Mouse (Mus musculus): ENCODE data around the gene Cyp2ab1. TPM values are rescaled to one million over a fixed set of nuclear protein-coding genes. Genes with fewer than 3 reads are reported as not detected.

The Cyp2ab1 gene
- polyA plus RNA-seq, 1 experiment from 2014 or later: not detected

DNA sequence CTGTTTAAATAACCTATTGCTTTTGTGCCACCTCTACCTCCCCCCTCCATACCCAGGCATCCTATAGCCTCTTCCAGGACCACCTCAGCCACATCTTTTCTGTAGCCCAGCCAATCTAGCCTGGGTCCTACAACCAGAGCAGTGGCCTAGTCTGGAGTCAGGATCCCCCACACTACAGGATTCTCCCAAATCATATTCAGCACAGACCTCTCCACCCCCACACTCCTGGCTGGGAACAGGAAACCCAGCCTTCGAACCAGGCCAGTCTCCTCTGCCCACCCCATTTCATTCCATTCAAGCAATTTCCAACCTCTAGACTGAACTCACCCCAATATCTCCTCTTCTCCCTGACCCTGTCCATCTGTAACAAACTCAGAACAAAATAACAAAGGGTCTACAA, 20.3 kb upstream of the Cyp2ab1 start:
- ATAC-seq (replicated peaks; ENCODE audit: low FRiP score, low TSS enrichment, low read depth) (no peak), DNase-seq (ENCODE audit: low spot score) (no peak)
- 84% methylated on average over 1 of the region's 1 CpGs for WGBS
- Histone ChIP-seq H3K4me1 (replicated peaks; ENCODE audit: control insufficient read depth, insufficient read depth, low read length) (no peaks in the 10 kb centered on the region), H3K9me3 (ENCODE audit: control insufficient read depth, low read length) (no peaks in the 10 kb centered on the region), H3K36me3 (ENCODE audit: control insufficient read depth, insufficient read depth, low read length) (peaks cover 38% of the 10 kb centered on the region; the same call in 1 of the 2 replicates), H3K9ac (ENCODE audit: low read length) (no peak overlapping the region), H3K27ac (ENCODE audit: low read depth) (no peak overlapping the region), H3K4me3 (ENCODE audit: low read depth, low read length) (no peak overlapping the region), H3K27me3 (replicated peaks; ENCODE audit: control insufficient read depth, insufficient read depth, low read length) (no peaks in the 10 kb centered on the region), H3K4me2 (ENCODE audit: low read length) (no peak overlapping the region)

DNA sequence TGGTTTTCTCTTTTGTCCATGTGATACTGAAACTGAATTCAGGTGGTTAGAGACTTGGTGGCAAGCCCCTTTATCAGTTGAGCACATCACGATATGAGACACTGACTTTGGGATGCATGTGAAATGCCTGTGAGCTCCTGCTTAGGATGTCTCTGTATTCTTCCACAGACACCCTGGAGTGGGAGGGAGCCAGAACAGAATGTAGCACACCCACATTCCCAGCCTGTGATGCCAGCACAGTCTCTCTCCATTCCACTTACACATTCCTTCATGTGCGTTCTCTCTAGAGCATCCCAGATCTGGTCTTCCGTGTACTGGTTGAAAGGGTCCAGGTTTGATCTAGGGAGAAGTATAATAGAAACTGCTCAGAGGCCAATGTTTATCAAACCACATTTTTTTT, 13.4 kb upstream of the Cyp2ab1 start:
- no peak for ATAC-seq (replicated peaks; ENCODE audit: low FRiP score, low TSS enrichment, low read depth)
- no peaks in the 10 kb centered on the region for H3K4me1 ChIP-seq (replicated peaks; ENCODE audit: control insufficient read depth, insufficient read depth, low read length)
- WGBS: 98% methylated on average over 3 of the region's 3 CpGs

DNA sequence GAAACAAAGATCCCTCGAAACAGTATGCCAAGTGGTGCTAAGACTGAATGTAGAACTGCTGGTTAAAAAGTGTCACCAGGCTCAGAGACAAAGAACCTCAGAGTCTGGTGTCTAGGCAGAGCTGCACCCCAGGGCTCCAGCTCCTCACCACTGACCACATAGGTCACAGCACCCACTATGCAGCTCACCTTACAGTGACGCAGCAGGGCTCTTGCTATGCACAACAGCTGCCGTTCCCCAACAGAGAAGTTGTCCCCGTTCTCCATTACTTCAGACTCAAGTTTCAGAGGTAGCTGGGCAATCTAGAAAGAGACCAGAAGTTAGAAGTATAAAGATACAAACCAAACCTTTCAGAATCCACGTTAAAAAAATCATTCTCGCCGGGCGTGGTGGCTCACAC, 9.7 kb upstream of the Cyp2ab1 start:
- H3K4me3 ChIP-seq (ENCODE audit: low read depth, low read length): no peak overlapping the region
- ATAC-seq (replicated peaks; ENCODE audit: low FRiP score, low TSS enrichment, low read depth): no peak
- H3K9me3 ChIP-seq (ENCODE audit: control insufficient read depth, low read length): no peaks in the 10 kb centered on the region
- no peak overlapping the region for H3K9ac ChIP-seq (ENCODE audit: low read length)
- peaks cover 34% of the 10 kb centered on the region for H3K36me3 ChIP-seq (ENCODE audit: control insufficient read depth, insufficient read depth, low read length)
- no peaks in the 10 kb centered on the region for H3K4me1 ChIP-seq (replicated peaks; ENCODE audit: control insufficient read depth, insufficient read depth, low read length)
- H3K27ac ChIP-seq (ENCODE audit: low read depth): no peak overlapping the region
- no peaks in the 10 kb centered on the region for H3K27me3 ChIP-seq (replicated peaks; ENCODE audit: control insufficient read depth, insufficient read depth, low read length)
- whole genome bisulfite sequencing: 95% methylated on average over 8 of the region's 8 CpGs
- DNase-seq (ENCODE audit: low spot score): no peak
- no peak overlapping the region for H3K4me2 ChIP-seq (ENCODE audit: low read length)

More for the DNA sequence above, 13.4 kb upstream of the Cyp2ab1 start:
- H3K27ac ChIP-seq (ENCODE audit: low read depth): no peak overlapping the region
- H3K4me3 ChIP-seq (ENCODE audit: low read depth, low read length): no peak overlapping the region
- H3K4me2 ChIP-seq (ENCODE audit: low read length): no peak overlapping the region
- no peak for DNase-seq (ENCODE audit: low spot score)
- peaks cover 49% of the 10 kb centered on the region for H3K36me3 ChIP-seq (ENCODE audit: control insufficient read depth, insufficient read depth, low read length)
- no peaks in the 10 kb centered on the region for H3K9me3 ChIP-seq (ENCODE audit: control insufficient read depth, low read length)
- no peaks in the 10 kb centered on the region for H3K27me3 ChIP-seq (replicated peaks; ENCODE audit: control insufficient read depth, insufficient read depth, low read length)
- no peak overlapping the region for H3K9ac ChIP-seq (ENCODE audit: low read length)

DNA sequence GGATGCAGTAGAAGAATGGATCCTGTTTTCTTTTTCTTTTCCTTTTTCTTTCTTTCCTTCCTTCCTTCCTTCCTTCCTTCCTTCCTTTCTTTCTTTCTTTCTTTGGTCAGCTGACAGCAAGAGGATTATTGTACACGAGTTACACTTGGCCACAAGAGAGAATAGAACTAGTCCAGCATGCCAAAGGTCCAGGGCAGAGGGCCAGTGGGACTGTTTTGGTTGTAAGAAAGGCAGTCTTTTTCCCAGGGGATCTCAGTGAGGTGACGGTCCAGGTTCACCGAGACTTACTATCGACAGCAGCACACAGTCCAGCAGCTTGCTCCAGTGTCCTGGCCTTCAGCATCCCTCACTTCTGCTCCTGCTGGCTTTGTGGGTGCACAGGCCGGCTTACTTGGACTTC, 3.1 kb upstream of the Cyp2ab1 start:
- 93% methylated on average over 5 of the region's 5 CpGs for WGBS
- no peak overlapping the region for H3K4me3 ChIP-seq (ENCODE audit: low read depth, low read length)
- peaks cover 3% of the 10 kb centered on the region; the same call in 1 of the 2 replicates for H3K36me3 ChIP-seq (ENCODE audit: control insufficient read depth, insufficient read depth, low read length)

DNA sequence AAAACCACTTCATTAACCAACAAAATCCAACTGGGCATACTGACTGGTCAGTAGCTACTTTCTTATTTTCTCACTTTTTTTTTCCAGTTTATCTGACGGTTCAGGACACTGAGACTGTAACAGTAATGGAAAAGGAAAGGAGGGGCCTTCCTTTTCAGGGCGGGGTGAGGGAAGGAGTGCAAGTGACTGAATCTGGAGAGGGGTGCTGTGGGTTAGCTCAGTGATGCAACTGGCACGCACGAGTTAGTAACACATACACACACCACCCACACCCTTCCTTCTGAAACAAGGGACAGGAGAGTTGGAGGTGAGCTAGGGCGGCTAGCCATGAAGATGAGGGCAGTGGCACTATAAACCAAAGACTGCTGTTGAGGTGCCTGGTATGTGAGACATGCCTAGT, 1.3 kb downstream of the Cyp2ab1 start:
- Histone ChIP-seq H3K4me2 (ENCODE audit: low read length) (no peak overlapping the region), H3K36me3 (ENCODE audit: control insufficient read depth, insufficient read depth, low read length) (no peaks in the 10 kb centered on the region), H3K27ac (ENCODE audit: low read depth) (no peak overlapping the region), H3K4me1 (replicated peaks; ENCODE audit: control insufficient read depth, insufficient read depth, low read length) (no peaks in the 10 kb centered on the region), H3K27me3 (replicated peaks; ENCODE audit: control insufficient read depth, insufficient read depth, low read length) (no peaks in the 10 kb centered on the region), H3K9ac (ENCODE audit: low read length) (no peak overlapping the region), H3K4me3 (ENCODE audit: low read depth, low read length) (no peak overlapping the region), H3K9me3 (ENCODE audit: control insufficient read depth, low read length) (no peaks in the 10 kb centered on the region)
- ATAC-seq (replicated peaks; ENCODE audit: low FRiP score, low TSS enrichment, low read depth) (no peak), DNase-seq (ENCODE audit: low spot score) (no peak)
- 82% methylated on average over 5 of the region's 5 CpGs for WGBS

More for the DNA sequence above, 3.1 kb upstream of the Cyp2ab1 start:
- no peaks in the 10 kb centered on the region for H3K27me3 ChIP-seq (replicated peaks; ENCODE audit: control insufficient read depth, insufficient read depth, low read length)
- H3K27ac ChIP-seq (ENCODE audit: low read depth): no peak overlapping the region
- ATAC-seq (replicated peaks; ENCODE audit: low FRiP score, low TSS enrichment, low read depth) (no peak), DNase-seq (ENCODE audit: low spot score) (no peak)
- H3K9me3 ChIP-seq (ENCODE audit: control insufficient read depth, low read length): no peaks in the 10 kb centered on the region
- no peak overlapping the region for H3K4me2 ChIP-seq (ENCODE audit: low read length)
- no peaks in the 10 kb centered on the region for H3K4me1 ChIP-seq (replicated peaks; ENCODE audit: control insufficient read depth, insufficient read depth, low read length)
- H3K9ac ChIP-seq (ENCODE audit: low read length): no peak overlapping the region

DNA sequence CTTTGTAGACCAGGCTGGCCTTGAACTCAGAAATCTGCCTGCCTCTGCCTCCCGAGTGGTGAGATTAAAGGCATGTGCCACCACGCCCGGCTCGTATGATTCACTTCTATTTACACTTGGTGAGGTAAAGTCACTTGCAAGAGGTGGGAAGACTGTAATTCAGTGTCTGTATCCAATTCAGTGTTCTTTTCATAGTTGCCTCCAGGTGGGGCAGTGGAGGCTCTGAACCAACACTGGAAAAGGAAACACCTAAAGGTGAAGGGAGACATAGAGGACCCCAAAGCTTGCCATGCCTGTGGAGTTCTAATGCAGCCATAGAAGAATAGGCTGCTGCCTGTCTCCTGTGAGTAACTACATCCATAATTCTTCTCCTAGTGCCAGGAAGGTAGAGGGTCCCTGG, 2.9 kb downstream of the Cyp2ab1 start:
- H3K4me1 ChIP-seq (replicated peaks; ENCODE audit: control insufficient read depth, insufficient read depth, low read length): no peaks in the 10 kb centered on the region
- no peak overlapping the region for H3K9ac ChIP-seq (ENCODE audit: low read length)
- DNase-seq (ENCODE audit: low spot score) (no peak), ATAC-seq (replicated peaks; ENCODE audit: low FRiP score, low TSS enrichment, low read depth) (no peak)
- 73% methylated on average over 4 of the region's 4 CpGs for WGBS
- H3K27me3 ChIP-seq (replicated peaks; ENCODE audit: control insufficient read depth, insufficient read depth, low read length): no peaks in the 10 kb centered on the region
- no peak overlapping the region for H3K27ac ChIP-seq (ENCODE audit: low read depth)
- no peaks in the 10 kb centered on the region for H3K9me3 ChIP-seq (ENCODE audit: control insufficient read depth, low read length)
- no peak overlapping the region for H3K4me2 ChIP-seq (ENCODE audit: low read length)
- H3K36me3 ChIP-seq (ENCODE audit: control insufficient read depth, insufficient read depth, low read length): no peaks in the 10 kb centered on the region
- H3K4me3 ChIP-seq (ENCODE audit: low read depth, low read length): no peak overlapping the region

DNA sequence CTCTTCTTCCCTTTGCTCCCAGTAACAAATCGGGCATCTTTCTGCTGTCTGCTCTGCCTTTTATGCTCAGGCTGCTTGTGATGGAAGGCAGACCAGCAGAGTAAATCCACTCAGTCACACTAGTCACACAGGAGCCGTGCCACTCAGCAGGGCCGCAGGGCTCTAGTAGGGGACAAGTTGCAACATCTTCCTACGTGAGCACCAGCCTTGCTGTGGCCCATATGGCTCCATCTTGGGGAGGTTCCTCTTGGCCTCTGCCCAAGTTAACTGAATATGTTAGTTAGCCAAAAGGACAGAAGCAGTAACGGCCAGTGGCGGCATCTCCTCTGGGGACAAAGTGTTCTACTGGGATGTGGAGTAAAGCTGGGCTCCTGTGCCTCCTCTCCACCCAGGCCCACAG, 8.4 kb downstream of the Cyp2ab1 start:
- Histone ChIP-seq H3K4me2 (ENCODE audit: low read length) (no peak overlapping the region), H3K27ac (ENCODE audit: low read depth) (no peak overlapping the region), H3K4me1 (replicated peaks; ENCODE audit: control insufficient read depth, insufficient read depth, low read length) (no peaks in the 10 kb centered on the region), H3K4me3 (ENCODE audit: low read depth, low read length) (no peak overlapping the region), H3K27me3 (replicated peaks; ENCODE audit: control insufficient read depth, insufficient read depth, low read length) (no peaks in the 10 kb centered on the region), H3K9ac (ENCODE audit: low read length) (no peak overlapping the region), H3K9me3 (ENCODE audit: control insufficient read depth, low read length) (no peaks in the 10 kb centered on the region), H3K36me3 (ENCODE audit: control insufficient read depth, insufficient read depth, low read length) (no peaks in the 10 kb centered on the region)
- DNase-seq (ENCODE audit: low spot score): no peak
- no peak for ATAC-seq (replicated peaks; ENCODE audit: low FRiP score, low TSS enrichment, low read depth)
- 84% methylated on average over 6 of the region's 6 CpGs for WGBS

DNA sequence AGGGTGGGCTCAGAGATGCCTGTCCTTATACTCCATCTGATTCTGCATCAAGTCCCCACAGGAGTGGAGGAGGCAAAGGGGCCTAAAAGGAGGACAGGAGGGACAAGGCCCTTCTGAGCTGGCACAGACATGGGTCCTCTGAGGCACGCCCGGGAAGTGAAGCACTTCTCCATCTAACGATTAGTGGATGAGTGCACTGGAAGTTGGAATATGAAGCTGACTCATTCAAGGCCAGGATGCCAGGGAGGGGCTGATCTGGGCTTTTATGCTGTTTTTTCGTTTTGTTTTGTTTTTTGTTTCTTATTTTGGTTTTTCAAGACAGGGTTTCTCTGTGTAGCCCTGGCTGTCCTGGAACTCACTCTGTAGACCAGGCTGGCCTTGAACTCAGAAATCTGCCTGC, 9.9 kb downstream of the Cyp2ab1 start:
- Histone ChIP-seq H3K9me3 (ENCODE audit: control insufficient read depth, low read length) (no peaks in the 10 kb centered on the region), H3K4me2 (ENCODE audit: low read length) (no peak overlapping the region), H3K36me3 (ENCODE audit: control insufficient read depth, insufficient read depth, low read length) (no peaks in the 10 kb centered on the region), H3K27me3 (replicated peaks; ENCODE audit: control insufficient read depth, insufficient read depth, low read length) (no peaks in the 10 kb centered on the region), H3K4me1 (replicated peaks; ENCODE audit: control insufficient read depth, insufficient read depth, low read length) (no peaks in the 10 kb centered on the region), H3K4me3 (ENCODE audit: low read depth, low read length) (no peak overlapping the region), H3K9ac (ENCODE audit: low read length) (no peak overlapping the region), H3K27ac (ENCODE audit: low read depth) (no peak overlapping the region)
- ATAC-seq (replicated peaks; ENCODE audit: low FRiP score, low TSS enrichment, low read depth) (no peak), DNase-seq (ENCODE audit: low spot score) (no peak)
- WGBS: 88% methylated on average over 4 of the region's 4 CpGs

DNA sequence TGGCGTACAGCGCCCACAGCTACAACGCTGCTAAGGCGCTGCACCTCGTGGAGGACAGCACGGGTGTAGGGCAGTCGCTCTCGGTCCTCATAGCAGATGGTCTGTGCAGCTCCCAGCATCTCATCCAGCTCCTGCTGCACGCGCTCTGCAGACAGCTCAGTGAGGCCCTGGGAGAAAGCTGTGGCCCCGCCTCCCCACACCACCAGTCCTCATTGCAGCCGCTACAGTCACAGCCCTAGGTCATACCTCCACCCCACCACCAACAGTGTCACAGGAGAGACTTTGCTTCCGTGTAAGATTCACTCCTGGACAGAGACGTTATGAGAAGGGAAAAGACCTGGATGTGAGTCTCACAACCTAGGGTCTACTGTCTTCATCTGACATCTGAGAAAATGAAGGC, 12.9 kb downstream of the Cyp2ab1 start:
- H3K4me2 ChIP-seq (ENCODE audit: low read length): no peak overlapping the region
- no peak overlapping the region for H3K9ac ChIP-seq (ENCODE audit: low read length)
- no peak overlapping the region for H3K4me3 ChIP-seq (ENCODE audit: low read depth, low read length)
- no peak overlapping the region for H3K27ac ChIP-seq (ENCODE audit: low read depth)
- H3K4me1 ChIP-seq (replicated peaks; ENCODE audit: control insufficient read depth, insufficient read depth, low read length): no peaks in the 10 kb centered on the region
- WGBS: 52% methylated on average over 14 of the region's 14 CpGs
- ATAC-seq (replicated peaks; ENCODE audit: low FRiP score, low TSS enrichment, low read depth): no peak
- H3K36me3 ChIP-seq (ENCODE audit: control insufficient read depth, insufficient read depth, low read length): no peaks in the 10 kb centered on the region
- no peaks in the 10 kb centered on the region for H3K27me3 ChIP-seq (replicated peaks; ENCODE audit: control insufficient read depth, insufficient read depth, low read length)
- no peak for DNase-seq (ENCODE audit: low spot score)
- no peaks in the 10 kb centered on the region for H3K9me3 ChIP-seq (ENCODE audit: control insufficient read depth, low read length)

All from intestine, embryonic 14.5 days (tissue).